Mouse (Mus musculus) cortical plate, adult 2 months (tissue): ENCODE results near the gene Mrpl50.

Experiments
- CTCF ChIP-seq: fragments of 200-500 bp; IDR thresholded peaks from 2 replicates; pipeline ENCODE4 v1.5.1; 2011; ENCODE audit warnings: mild to moderate bottlenecking, control low read depth, low read length; ENCODE audit not compliant: insufficient read depth; ENCODE audit errors: extremely low read depth
- POLR2A ChIP-seq: fragments of 200-500 bp; IDR thresholded peaks from 2 replicates; pipeline ENCODE4 v1.6.1; 2011; ENCODE audit warnings: mild to moderate bottlenecking, low read length, control low read depth; ENCODE audit not compliant: insufficient read depth; ENCODE audit errors: extremely low read depth

DNA sequence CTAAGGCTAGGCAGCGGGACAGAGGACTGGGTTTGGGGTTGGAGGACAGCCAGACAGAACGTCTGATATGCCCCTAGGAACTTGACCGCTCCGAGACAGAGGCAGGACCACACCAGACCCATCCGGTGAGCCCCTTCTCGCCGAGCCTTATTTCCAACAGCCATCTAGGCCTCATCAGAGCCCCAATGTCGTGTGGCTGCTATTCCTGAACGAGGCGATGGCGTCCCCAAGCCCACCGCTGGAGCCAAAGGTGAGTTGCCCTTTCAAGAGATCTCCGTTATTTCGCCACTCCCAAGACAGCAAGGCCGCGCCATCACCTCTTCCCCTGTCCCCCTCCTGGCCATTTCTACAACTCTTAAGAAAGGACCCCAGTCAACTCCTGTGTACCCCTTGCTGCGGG, 453 bp upstream of the Mrpl50 start:
- TF ChIP-seq CTCF (no peak), POLR2A (no peak)
